Mouse (Mus musculus) layer of hippocampus, adult 2 months (tissue): ENCODE measurements around the gene Zfp472. TPM values are rescaled to one million over a fixed set of nuclear protein-coding genes. Genes with fewer than 3 reads are reported as not detected.
A peak's percentile ranks its signal among the peaks of the same experiment; 100 is the strongest.
"Not testable (repeated sequence)": the region's sequence is repeated elsewhere in the genome, so short reads cannot be mapped to it uniquely, and the experiment has no call there.

Experiments
- DNase-seq, 2 experiments: peaks; one replicate each; pipeline ENCODE4 v3.0.0; 2022; ENCODE audit warnings: low spot score in 2 of 2
- H3K27ac ChIP-seq: fragments of 200-600 bp; 2 replicates; pipeline ENCODE4 v1.8.1; 2022
- H3K4me3 ChIP-seq: fragments of 200-600 bp; 2 replicates; pipeline ENCODE4 v1.8.1; 2022; ENCODE audit warnings: mild to moderate bottlenecking
- CTCF ChIP-seq: fragments of 200-600 bp; conservative IDR thresholded peaks from 2 replicates; pipeline ENCODE4 v1.8.1; 2022; ENCODE audit warnings: antibody characterized with exemption, mild to moderate bottlenecking, moderate library complexity
- total RNA-seq, 2 experiments: library from RNA; stranded (reverse); gene quantifications; 2 replicates each; pipeline ENCODE4 v1.2.3; 2021

The Zfp472 gene
- total RNA-seq, 2 experiments from 2014 or later: 5.6 to 6.5 TPM

- DNase-seq: no peak
- no peak overlapping the region for H3K4me3 ChIP-seq
- TF ChIP-seq CTCF: no peak
- H3K27ac ChIP-seq: no peak overlapping the region
These were observed 14.6 kb upstream of the Zfp472 start for GRCm38 (mm10) chr17:32951006-32951405.

- TF ChIP-seq CTCF: peak; percentile 88
- Histone ChIP-seq H3K4me3 (peak overlapping the region; percentile 14; the same call in 1 of the 2 replicates), H3K27ac (no peak overlapping the region)
- DNase-seq: peak; percentile 76 to 91
These were observed 14.2 kb upstream of the Zfp472 start for GRCm38 (mm10) chr17:32951441-32951840.

GRCm38 (mm10) chr17:32965253-32965622, 376 bp upstream of the Zfp472 start:
- H3K4me3 ChIP-seq: peak overlapping the region; percentile 84
- peak overlapping the region; percentile 76 for H3K27ac ChIP-seq
- no peak for DNase-seq
- TF ChIP-seq CTCF: peak; percentile 64

GRCm38 (mm10) chr17:32981361-32981760, 15.7 kb downstream of the Zfp472 start:
- no peak for TF ChIP-seq CTCF
- Histone ChIP-seq H3K27ac (no peak overlapping the region), H3K4me3 (no peak overlapping the region)
- no peak for DNase-seq

DNA sequence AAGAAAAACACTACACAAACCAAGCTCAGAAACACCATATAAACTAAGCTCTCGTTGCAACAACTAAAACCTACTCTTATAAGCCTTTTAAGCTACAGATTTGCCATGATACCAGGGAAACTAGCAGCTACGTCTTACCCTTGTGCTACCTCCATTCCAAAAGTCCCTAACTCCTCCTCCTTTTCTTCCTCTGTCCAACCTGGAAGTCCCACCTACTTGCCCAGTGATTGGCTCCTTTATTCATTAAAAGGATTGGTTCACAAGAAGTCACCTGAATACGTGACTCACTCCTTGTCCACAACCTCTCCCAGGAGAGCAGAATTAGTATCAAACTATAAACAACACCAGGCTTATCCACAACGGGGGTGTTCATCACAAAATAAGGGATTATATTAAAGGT, 20.7 kb downstream of the Zfp472 start:
- H3K4me3 ChIP-seq: no peak overlapping the region
- no peak for DNase-seq
- TF ChIP-seq CTCF: no peak
- no peak overlapping the region for H3K27ac ChIP-seq

- peak; percentile 68 for TF ChIP-seq CTCF
- Histone ChIP-seq H3K27ac (no peak overlapping the region), H3K4me3 (peak overlapping the region; percentile 91)
- DNase-seq: no peak
These were observed 26.5 kb downstream of the Zfp472 start for GRCm38 (mm10) chr17:32991965-32992698.

DNA sequence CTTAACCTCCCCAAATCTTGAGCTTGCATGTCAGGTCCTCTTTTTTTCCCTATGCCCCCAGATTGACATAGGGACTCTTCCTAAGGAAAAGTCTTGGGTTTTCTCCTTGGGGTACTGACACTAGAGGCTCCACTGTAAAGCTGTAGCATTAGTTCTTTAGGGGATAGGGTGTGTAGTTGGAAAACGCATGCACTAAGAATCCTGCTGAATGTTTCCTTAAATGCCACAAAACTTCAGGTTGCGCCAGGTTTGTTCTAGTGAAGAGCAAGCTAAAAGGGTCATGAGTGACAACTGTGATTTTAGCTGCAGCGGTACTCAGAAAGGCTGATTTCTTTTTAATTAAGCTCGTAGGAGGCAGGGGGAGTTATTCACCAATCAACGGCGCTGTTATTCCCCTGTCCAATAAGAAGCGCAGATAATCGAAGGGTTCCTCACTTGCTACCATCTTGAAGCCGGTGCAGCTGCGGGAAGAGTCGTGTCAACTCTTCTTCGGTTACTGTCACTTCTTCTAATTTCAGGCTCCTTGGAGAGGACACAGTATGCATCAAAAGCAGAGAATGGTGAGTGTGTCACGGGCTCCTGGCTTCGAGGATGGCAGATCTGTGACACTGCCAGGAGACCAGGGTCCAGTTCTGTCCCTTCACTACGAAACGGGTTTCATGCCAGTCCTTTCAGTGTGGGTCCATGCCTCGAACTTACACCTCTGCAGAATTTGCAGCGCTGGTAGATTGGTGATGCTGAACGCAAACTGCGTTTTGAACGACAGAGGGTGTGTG, 27.3 kb downstream of the Zfp472 start, which contains the start of gene Zfp952:
Gene Zfp952 (plus strand): TSS at position 431 of the 776 bp plus-strand sequence.
- TF ChIP-seq CTCF: no peak
- peak; percentile 86 to 91 for DNase-seq
- H3K27ac ChIP-seq: peak within 1 kb of the TSS; percentile 87

GRCm38 (mm10) chr17:32998492-32998891, 32.9 kb downstream of the Zfp472 start:
- no peak for TF ChIP-seq CTCF
- Histone ChIP-seq H3K4me3 (no peak overlapping the region), H3K27ac (no peak overlapping the region)
- DNase-seq: no peak

More for the DNA sequence above, 27.3 kb downstream of the Zfp472 start, which contains the start of gene Zfp952:
- H3K4me3 ChIP-seq: peak within 1 kb of the TSS; percentile 91

DNA sequence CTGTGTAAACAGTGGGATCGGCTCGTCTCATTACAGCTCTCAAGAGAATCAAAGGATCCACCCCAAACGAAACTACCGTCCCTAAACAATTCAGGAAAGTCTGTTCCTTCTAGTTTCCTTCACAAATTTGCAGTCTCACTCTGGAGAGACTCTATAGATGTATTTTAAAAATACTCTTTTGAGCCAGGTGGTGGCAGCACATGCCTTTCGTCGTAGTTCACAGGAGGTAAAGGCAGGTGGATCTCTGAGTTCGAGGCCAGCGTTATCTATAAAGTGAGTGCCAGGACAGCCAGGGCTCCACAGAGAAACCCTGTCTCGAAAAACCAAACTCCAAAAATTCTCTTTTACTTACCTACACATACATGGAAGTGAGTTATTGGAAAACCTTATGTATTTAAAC, 42.7 kb downstream of the Zfp472 start:
- TF ChIP-seq CTCF: peak; percentile 52
- Histone ChIP-seq H3K4me3 (no peak overlapping the region), H3K27ac (no peak overlapping the region)
- DNase-seq: no peak

DNA sequence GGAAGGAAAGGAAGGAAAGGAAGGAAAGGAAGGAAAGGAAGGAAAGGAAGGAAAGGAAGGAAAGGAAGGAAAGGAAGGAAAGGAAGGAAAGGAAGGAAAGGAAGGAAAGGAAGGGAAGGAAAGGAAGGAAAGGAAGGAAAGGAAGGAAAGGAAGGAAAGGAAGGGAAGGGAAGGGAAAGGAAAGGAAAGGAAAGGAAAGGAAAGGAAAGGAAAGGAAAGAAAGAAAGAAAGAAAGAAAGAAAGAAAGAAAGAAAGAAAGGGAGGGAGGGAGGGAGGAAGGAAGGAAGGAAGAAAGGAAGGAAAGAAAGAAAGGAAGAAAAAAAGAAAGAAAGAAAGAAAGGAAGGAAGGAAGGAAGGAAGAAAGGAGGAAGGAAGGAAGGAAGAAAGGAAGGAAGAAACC, 54.8 kb downstream of the Zfp472 start:
- DNase-seq, H3K27ac ChIP-seq: not testable (repeated sequence)

More for the DNA sequence above, 54.8 kb downstream of the Zfp472 start:
- not testable (repeated sequence) for H3K4me3 ChIP-seq

Other genes with a start within 250 kb of the Zfp472 start
- 10 to 100 TPM; 89.6 to 97.0 TPM for gene Zfp871, start 177.5 kb upstream of the Zfp472 start, total RNA-seq
- gene Zfp811, start 155.9 kb upstream of the Zfp472 start, total RNA-seq: 1 to 10 TPM; 6.3 to 7.3 TPM
- 10 to 100 TPM; 30.7 to 34.6 TPM for gene Zfp799, start 135.6 kb upstream of the Zfp472 start, total RNA-seq
- 10 to 100 TPM; 10.4 to 10.9 TPM for gene Zfp870, start 74.2 kb upstream of the Zfp472 start, total RNA-seq
- 1 to 10 TPM; 4.1 to 5.4 TPM for gene Cyp4f14, start 48.5 kb upstream of the Zfp472 start, total RNA-seq
- gene Cyp4f13, start 18.4 kb upstream of the Zfp472 start, total RNA-seq: 10 to 100 TPM; 23.7 to 27.6 TPM
- 10 to 100 TPM; 17.9 to 19.0 TPM for gene Zfp952, start 27.3 kb downstream of the Zfp472 start, total RNA-seq
- gene Zfp763, start 67.6 kb downstream of the Zfp472 start, total RNA-seq: 10 to 100 TPM; 19.3 to 21.9 TPM
- not detected for gene 4921501E09Rik, start 102.2 kb downstream of the Zfp472 start, total RNA-seq
- 10 to 100 TPM; 17.3 to 21.8 TPM for gene Zfp563, start 123.5 kb downstream of the Zfp472 start, total RNA-seq
- gene Morc2b, start 173.9 kb downstream of the Zfp472 start, total RNA-seq: 1 to 10 TPM; 3.2 to 3.4 TPM
- gene Olfr55, start 202.6 kb downstream of the Zfp472 start, total RNA-seq: not detected
- gene Olfr239, start 225.5 kb downstream of the Zfp472 start, total RNA-seq: not detected